Mouse (Mus musculus) hindbrain, embryonic 11.5 days (tissue): ENCODE data around the gene Nkd2. TPM values are rescaled to one million over a fixed set of nuclear protein-coding genes. Genes with fewer than 3 reads are reported as not detected.

Experiments
- ATAC-seq: fragments of 200-750 bp; cut with Nextera tagmentation; 2 replicates; pipeline ENCODE4 v1.8.0; 2017; ENCODE audit warnings: mild to moderate bottlenecking, moderate TSS enrichment, moderate library complexity; ENCODE audit not compliant: low FRiP score
- DNase-seq: peaks from one replicate; pipeline ENCODE4 v3.0.0-alpha.2; 2015; ENCODE audit warnings: low spot score
- H3K27ac ChIP-seq: fragments of 300-500 bp; sonication (generic); 2 replicates; pipeline ENCODE4 v1.5.1; 2014; ENCODE audit warnings: mild to moderate bottlenecking, low read depth, low read length
- H3K27me3 ChIP-seq: fragments of 300-500 bp; sonication (generic); 2 replicates; pipeline ENCODE4 v1.6.1; 2014; ENCODE audit warnings: mild to moderate bottlenecking, low read length, moderate library complexity, mixed read lengths; ENCODE audit not compliant: control insufficient read depth, insufficient read depth
- H3K36me3 ChIP-seq: fragments of 300-500 bp; sonication (generic); 2 replicates; pipeline ENCODE4 v1.6.1; 2014; ENCODE audit warnings: mild to moderate bottlenecking, low read length, moderate library complexity, mixed read lengths; ENCODE audit not compliant: control insufficient read depth, insufficient read depth
- H3K4me1 ChIP-seq: fragments of 300-500 bp; sonication (generic); replicated peaks from 2 replicates; pipeline ENCODE4 v1.6.1; 2014; ENCODE audit warnings: low read length, mixed read lengths; ENCODE audit not compliant: control insufficient read depth, insufficient read depth
- H3K4me2 ChIP-seq: fragments of 300-500 bp; sonication (generic); replicated peaks from 2 replicates; pipeline ENCODE4 v1.6.1; 2014; ENCODE audit warnings: mild to moderate bottlenecking, low read depth, low read length
- H3K4me3 ChIP-seq: fragments of 300-500 bp; sonication (generic); 2 replicates; pipeline ENCODE4 v1.5.1; 2014; ENCODE audit warnings: low read depth, low read length
- H3K9ac ChIP-seq: fragments of 300-500 bp; sonication (generic); 2 replicates; pipeline ENCODE4 v1.6.1; 2014; ENCODE audit warnings: low read depth, low read length
- H3K9me3 ChIP-seq: fragments of 300-500 bp; sonication (generic); 2 replicates; pipeline ENCODE4 v1.6.1; 2016; ENCODE audit warnings: low read length; ENCODE audit not compliant: control insufficient read depth
- WGBS: fragments of 180-500 bp; shearing (Covaris S2); extraction: QIAGEN DNeasy Blood & Tissue Kit; methylation state at CpG from one replicate; pipeline ENCODE4 v1.1.7; 2014; 5-methylcytosine and 5-hydroxymethylcytosine counted together
- polyA plus RNA-seq: library from polyadenylated mRNA; unstranded; fragments of >200 nt; fragmentation: Nextera tagmentation; extraction: Ambion mirVana; gene quantifications from 2 replicates; pipeline ENCODE4 v1.2.1, GENCODE M21; 2014

Gene Nkd2
- 14.7 TPM in 2 replicates for polyA plus RNA-seq

GRCm38 (mm10) chr13:73847465-73847836, at the start of gene Nkd2:
Nkd2 (minus strand) TSS chr13:73847631.
- Histone ChIP-seq H3K36me3 (no peaks in the 10 kb centered on the region), H3K27ac (no peak within 1 kb of the TSS), H3K27me3 (peaks cover 11% of the 10 kb centered on the region), H3K9me3 (no peaks in the 10 kb centered on the region), H3K4me2 (peak within 1 kb of the TSS; percentile 91), H3K9ac (peak within 1 kb of the TSS; percentile 68), H3K4me1 (no peaks in the 10 kb centered on the region), H3K4me3 (peak within 1 kb of the TSS; percentile 50)
- DNase-seq (peak; percentile 96), ATAC-seq (peak; percentile 89)
- WGBS, result 1% methylated on average over 38 of the region's 38 CpGs

DNA sequence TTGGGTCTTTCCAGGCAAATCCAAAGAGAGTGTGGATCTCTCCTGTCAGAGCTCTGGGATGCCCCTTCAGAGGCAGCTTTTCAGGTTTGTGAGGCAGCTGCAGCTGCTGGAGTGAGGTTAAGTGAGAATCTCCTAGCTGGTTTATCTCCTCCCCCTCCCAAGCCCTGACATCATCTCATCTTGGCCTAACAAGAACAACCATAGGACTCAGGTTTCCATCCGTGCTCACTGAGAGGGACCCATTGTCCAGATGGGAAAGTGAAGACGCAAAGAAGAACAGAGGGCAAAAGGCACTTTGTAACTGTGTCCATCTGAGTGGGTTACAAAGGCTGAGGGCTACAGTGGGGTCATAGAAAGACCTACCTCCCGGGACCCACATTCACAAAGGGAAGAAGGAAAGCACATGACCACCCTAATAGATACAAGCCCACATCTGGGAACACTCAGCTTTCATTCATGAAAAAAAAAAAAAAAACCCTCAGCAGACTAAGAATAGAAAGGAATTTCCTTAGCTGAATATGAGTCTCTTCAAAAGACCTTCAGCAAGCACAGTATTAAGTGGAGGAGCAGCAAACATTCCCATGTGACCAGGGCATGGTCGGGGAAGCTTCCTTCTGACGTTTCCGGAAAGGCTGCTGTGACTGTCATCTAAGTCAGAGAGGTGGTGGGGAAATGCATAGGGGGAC, 45.2 kb upstream of the Nkd2 start:
- Histone ChIP-seq H3K27me3 (no peaks in the 10 kb centered on the region), H3K4me3 (no peak overlapping the region), H3K4me1 (no peaks in the 10 kb centered on the region), H3K9me3 (no peaks in the 10 kb centered on the region), H3K4me2 (no peak overlapping the region), H3K36me3 (no peaks in the 10 kb centered on the region), H3K27ac (no peak overlapping the region), H3K9ac (no peak overlapping the region)
- 43% methylated on average over 6 of the region's 6 CpGs for WGBS
- ATAC-seq (no peak), DNase-seq (peak; percentile 20)

- 61% methylated on average over 4 of the region's 4 CpGs for WGBS
- Histone ChIP-seq H3K9ac (no peak overlapping the region), H3K27me3 (no peaks in the 10 kb centered on the region), H3K4me3 (no peak overlapping the region), H3K9me3 (no peaks in the 10 kb centered on the region), H3K27ac (no peak overlapping the region), H3K4me1 (no peaks in the 10 kb centered on the region), H3K4me2 (no peak overlapping the region), H3K36me3 (no peaks in the 10 kb centered on the region)
- ATAC-seq, result no peak
- no peak for DNase-seq
These were observed 40.0 kb upstream of the Nkd2 start for GRCm38 (mm10) chr13:73887415-73887874.

GRCm38 (mm10) chr13:73886601-73887000, 39.2 kb upstream of the Nkd2 start:
- Histone ChIP-seq H3K9ac (no peak overlapping the region), H3K36me3 (no peaks in the 10 kb centered on the region), H3K4me3 (no peak overlapping the region), H3K4me1 (no peaks in the 10 kb centered on the region), H3K9me3 (no peaks in the 10 kb centered on the region), H3K27me3 (no peaks in the 10 kb centered on the region), H3K4me2 (no peak overlapping the region), H3K27ac (no peak overlapping the region)
- WGBS, result 71% methylated on average over 5 of the region's 5 CpGs
- DNase-seq, result no peak
- no peak for ATAC-seq

GRCm38 (mm10) chr13:73886066-73886465, 38.6 kb upstream of the Nkd2 start:
- Histone ChIP-seq H3K9ac (no peak overlapping the region), H3K9me3 (no peaks in the 10 kb centered on the region), H3K27ac (no peak overlapping the region), H3K4me2 (no peak overlapping the region), H3K4me1 (no peaks in the 10 kb centered on the region), H3K4me3 (no peak overlapping the region), H3K27me3 (no peaks in the 10 kb centered on the region), H3K36me3 (no peaks in the 10 kb centered on the region)
- no peak for DNase-seq
- WGBS, result 78% methylated on average over 4 of the region's 4 CpGs
- no peak for ATAC-seq

DNA sequence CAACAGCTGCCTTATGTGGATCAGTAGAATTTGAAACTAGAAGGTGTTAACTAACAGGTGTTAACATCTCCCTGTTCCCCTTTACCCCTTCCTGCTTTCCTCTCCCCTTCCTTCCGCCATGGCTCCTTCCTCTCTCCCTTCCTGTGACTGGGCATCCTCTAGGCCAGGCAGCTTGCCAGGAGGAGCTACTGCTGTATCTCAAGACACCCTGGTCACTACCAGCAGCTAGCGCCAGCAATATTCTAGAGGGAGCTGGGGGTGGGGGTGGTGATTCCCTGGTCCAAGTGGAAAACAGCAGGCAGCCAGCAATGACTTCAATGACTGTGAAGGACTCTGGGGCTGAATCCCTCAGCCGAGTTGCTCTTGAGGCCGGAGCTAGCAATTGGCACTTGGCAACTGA, 38.2 kb upstream of the Nkd2 start:
- no peaks in the 10 kb centered on the region for H3K4me1 ChIP-seq
- H3K9ac ChIP-seq, result no peak overlapping the region
- no peaks in the 10 kb centered on the region for H3K27me3 ChIP-seq
- no peaks in the 10 kb centered on the region for H3K36me3 ChIP-seq
- 91% methylated on average over 4 of the region's 4 CpGs for WGBS
- no peak overlapping the region for H3K4me3 ChIP-seq
- DNase-seq (no peak), ATAC-seq (no peak)
- no peak overlapping the region for H3K27ac ChIP-seq
- no peak overlapping the region for H3K4me2 ChIP-seq
- H3K9me3 ChIP-seq, result no peaks in the 10 kb centered on the region

GRCm38 (mm10) chr13:73881347-73881746, 33.9 kb upstream of the Nkd2 start:
- DNase-seq (no peak), ATAC-seq (no peak)
- Histone ChIP-seq H3K36me3 (no peaks in the 10 kb centered on the region), H3K4me1 (no peaks in the 10 kb centered on the region), H3K27ac (no peak overlapping the region), H3K27me3 (no peaks in the 10 kb centered on the region), H3K4me3 (no peak overlapping the region), H3K4me2 (no peak overlapping the region), H3K9me3 (no peaks in the 10 kb centered on the region), H3K9ac (no peak overlapping the region)
- WGBS, result 73% methylated on average over 8 of the region's 8 CpGs

GRCm38 (mm10) chr13:73879824-73880223, 32.4 kb upstream of the Nkd2 start:
- no peak overlapping the region for H3K27ac ChIP-seq
- H3K4me3 ChIP-seq, result no peak overlapping the region
- H3K36me3 ChIP-seq, result no peaks in the 10 kb centered on the region
- ATAC-seq (no peak), DNase-seq (no peak)
- 87% methylated on average over 5 of the region's 5 CpGs for WGBS
- H3K4me1 ChIP-seq, result no peaks in the 10 kb centered on the region
- H3K4me2 ChIP-seq, result no peak overlapping the region
- no peaks in the 10 kb centered on the region for H3K9me3 ChIP-seq
- no peak overlapping the region for H3K9ac ChIP-seq
- H3K27me3 ChIP-seq, result no peaks in the 10 kb centered on the region

DNA sequence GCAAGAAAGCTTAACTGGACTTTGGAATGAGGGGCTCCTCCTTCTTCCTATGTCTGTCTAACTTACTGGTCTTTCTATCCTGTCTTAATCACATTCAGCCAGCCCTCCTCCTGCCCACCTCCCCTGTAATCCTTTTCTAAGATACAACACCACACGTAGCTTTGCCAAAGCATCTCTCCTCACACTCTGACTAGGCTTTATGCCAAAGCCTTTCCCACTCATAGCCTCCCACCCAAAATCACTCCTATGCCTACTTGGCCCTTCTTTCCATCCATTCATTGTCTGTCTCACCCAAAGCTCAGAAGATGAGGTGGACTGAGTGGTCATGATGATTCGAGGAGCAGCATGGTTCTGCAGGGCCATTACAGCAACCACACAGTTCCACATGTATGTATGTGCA, 24.7 kb upstream of the Nkd2 start:
- ATAC-seq (no peak), DNase-seq (no peak)
- Histone ChIP-seq H3K27ac (no peak overlapping the region), H3K9ac (no peak overlapping the region), H3K4me3 (no peak overlapping the region), H3K9me3 (no peaks in the 10 kb centered on the region), H3K4me1 (no peaks in the 10 kb centered on the region), H3K4me2 (no peak overlapping the region), H3K36me3 (no peaks in the 10 kb centered on the region), H3K27me3 (no peaks in the 10 kb centered on the region)
- WGBS, result 68% methylated on average over 2 of the region's 2 CpGs
